Mouse (Mus musculus) spleen, postnatal 36 days (tissue): ENCODE data around the gene Bhlhe40.

ENCODE experiments used
- DNase-seq, 2 experiments: peaks; one replicate each; pipeline ENCODE4 v3.0.0; 2022; ENCODE audit warnings: low spot score in 2 of 2, mixed read lengths in 1 of 2

The Bhlhe40 gene

GRCm38 (mm10) chr6:108713175-108713974, 52.9 kb downstream of the Bhlhe40 start:
- DNase-seq: no peak
